Mouse (Mus musculus): Measurements from ENCODE around the gene Lcn5. TPM values are rescaled to one million over a fixed set of nuclear protein-coding genes. Genes with fewer than 3 reads are reported as not detected.

The Lcn5 gene
- not detected for polyA plus RNA-seq (2017; shearing (Covaris generic))

GRCm38 (mm10) chr2:25657652-25658051 is at the start of gene Lcn5:
Gene Lcn5, plus strand, starts transcription at chr2:25657952.

GRCm38 (mm10) chr2:25617578-25617977 is 40.2 kb upstream of the Lcn5 start, which contains the start of gene Ccdc183:
Gene Ccdc183, minus strand, starts transcription at chr2:25617678.

GRCm38 (mm10) chr2:25621229-25622200 is 36.2 kb upstream of the Lcn5 start, which contains the start of gene Tmem141:
Gene Tmem141, minus strand, starts transcription at chr2:25622005.

DNA sequence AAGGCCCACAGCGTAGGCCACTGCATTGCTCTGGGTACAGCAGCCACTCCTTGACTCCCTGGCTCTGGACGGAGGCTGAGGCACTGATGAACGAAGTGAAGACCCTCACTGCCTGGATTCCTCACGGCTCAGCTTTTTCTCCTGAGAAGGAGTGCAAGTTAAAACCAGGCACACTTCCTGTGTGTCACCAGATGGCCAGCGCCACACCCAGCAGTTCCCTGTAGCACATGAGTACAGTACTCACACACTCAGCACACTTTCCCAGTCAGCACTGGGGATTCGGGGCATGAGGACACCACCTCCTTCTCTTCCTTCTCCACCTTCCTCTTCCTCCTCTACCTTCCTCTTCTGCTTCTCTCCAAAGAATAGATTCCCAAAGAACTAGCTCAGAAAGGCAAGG is 29.9 kb upstream of the Lcn5 start, which contains the start of gene Fcna:
Fcna (minus strand) TSS at position 220 of the 400 bp plus-strand sequence.

GRCm38 (mm10) chr2:25652902-25653301 is 4.8 kb upstream of the Lcn5 start, which contains the start of gene Lcn8:
Gene Lcn8, plus strand, starts transcription at chr2:25653120.

GRCm38 (mm10) chr2:25676486-25676885 is 18.7 kb downstream of the Lcn5 start, which contains the start of gene Lcn6:
Gene Lcn6, plus strand, starts transcription at chr2:25676786.

GRCm38 (mm10) chr2:25682426-25682825 is 24.7 kb downstream of the Lcn5 start, which contains the start of gene Lcn10:
Gene Lcn10, plus strand, starts transcription at chr2:25682726.

GRCm38 (mm10) chr2:25699743-25700142 is 42.0 kb downstream of the Lcn5 start, which contains the start of gene Obp2a:
Gene Obp2a, plus strand, starts transcription at chr2:25700043.

GRCm38 (mm10) chr2:25706643-25707481 is 49.1 kb downstream of the Lcn5 start, which contains the start of gene Bmyc:
Gene Bmyc, plus strand, starts transcription at chr2:25706739.

Other genes starting within 250 kb of the Lcn5 start
- gene Fut7, start 234.7 kb upstream of the Lcn5 start, polyA plus RNA-seq (2017; shearing (Covaris generic)) = 5.3 TPM
- 74.7 TPM for gene Abca2, start 229.2 kb upstream of the Lcn5 start, polyA plus RNA-seq (2017; shearing (Covaris generic))
- 3.2 TPM for gene Clic3, start 201.1 kb upstream of the Lcn5 start, polyA plus RNA-seq (2017; shearing (Covaris generic))
- 112 TPM for gene Paxx, start 196.9 kb upstream of the Lcn5 start, polyA plus RNA-seq (2017; shearing (Covaris generic))
- not detected for gene Ptgds, start 187.9 kb upstream of the Lcn5 start, polyA plus RNA-seq (2017; shearing (Covaris generic))
- not detected for gene Lcn12, start 164.0 kb upstream of the Lcn5 start, polyA plus RNA-seq (2017; shearing (Covaris generic))
- gene Fbxw5, start 157.2 kb upstream of the Lcn5 start, polyA plus RNA-seq (2017; shearing (Covaris generic)) = 110 TPM
- gene C8g, start 156.2 kb upstream of the Lcn5 start, polyA plus RNA-seq (2017; shearing (Covaris generic)) = 9.6 TPM
- gene Traf2, start 111.0 kb upstream of the Lcn5 start, polyA plus RNA-seq (2017; shearing (Covaris generic)) = 80.4 TPM
- 341 TPM for gene Edf1, start 100.1 kb upstream of the Lcn5 start, polyA plus RNA-seq (2017; shearing (Covaris generic))
- gene Mamdc4, start 83.1 kb upstream of the Lcn5 start, polyA plus RNA-seq (2017; shearing (Covaris generic)) = 1.4 TPM
- 72.2 TPM for gene Phpt1, start 82.7 kb upstream of the Lcn5 start, polyA plus RNA-seq (2017; shearing (Covaris generic))
- gene Ajm1, start 76.2 kb upstream of the Lcn5 start, polyA plus RNA-seq (2017; shearing (Covaris generic)) = 0.20 TPM
- 51.6 TPM for gene Rabl6, start 49.4 kb upstream of the Lcn5 start, polyA plus RNA-seq (2017; shearing (Covaris generic))
- not detected for gene Ccdc183, start 40.3 kb upstream of the Lcn5 start, polyA plus RNA-seq (2017; shearing (Covaris generic))
- gene Tmem141, start 35.9 kb upstream of the Lcn5 start, polyA plus RNA-seq (2017; shearing (Covaris generic)) = 1.1 TPM
- 2.9 TPM for gene Fcna, start 29.9 kb upstream of the Lcn5 start, polyA plus RNA-seq (2017; shearing (Covaris generic))
- not detected for gene Lcn8, start 4.8 kb upstream of the Lcn5 start, polyA plus RNA-seq (2017; shearing (Covaris generic))
- gene Lcn6, start 18.8 kb downstream of the Lcn5 start, polyA plus RNA-seq (2017; shearing (Covaris generic)) = not detected
- gene Lcn10, start 24.8 kb downstream of the Lcn5 start, polyA plus RNA-seq (2017; shearing (Covaris generic)) = 0.22 TPM
- not detected for gene Obp2a, start 42.1 kb downstream of the Lcn5 start, polyA plus RNA-seq (2017; shearing (Covaris generic))
- gene Bmyc, start 48.8 kb downstream of the Lcn5 start, polyA plus RNA-seq (2017; shearing (Covaris generic)) = 177 TPM
- gene Obp2b, start 79.1 kb downstream of the Lcn5 start, polyA plus RNA-seq (2017; shearing (Covaris generic)) = not detected
- gene Lcn3, start 107.6 kb downstream of the Lcn5 start, polyA plus RNA-seq (2017; shearing (Covaris generic)) = not detected
- gene Lcn11, start 119.1 kb downstream of the Lcn5 start, polyA plus RNA-seq (2017; shearing (Covaris generic)) = not detected
- gene Gm13539, start 124.3 kb downstream of the Lcn5 start, polyA plus RNA-seq (2017; shearing (Covaris generic)) = not detected
- not detected for gene Glt6d1, start 157.9 kb downstream of the Lcn5 start, polyA plus RNA-seq (2017; shearing (Covaris generic))
- gene Lcn9, start 165.2 kb downstream of the Lcn5 start, polyA plus RNA-seq (2017; shearing (Covaris generic)) = not detected
- gene Sohlh1, start 189.3 kb downstream of the Lcn5 start, polyA plus RNA-seq (2017; shearing (Covaris generic)) = not detected
- 0.12 TPM for gene Kcnt1, start 205.8 kb downstream of the Lcn5 start, polyA plus RNA-seq (2017; shearing (Covaris generic))

Data from CD4-positive, CD25-positive, alpha-beta regulatory T cell (primary cell).